Mouse (Mus musculus): ENCODE data around the gene Tmcc3. TPM values are rescaled to one million over a fixed set of nuclear protein-coding genes. Genes with fewer than 3 reads are reported as not detected.

The Tmcc3 gene
- total and polyA plus RNA-seq, 3 experiments, result 15.3 to 35.1 (median 29.8) TPM

GRCm38 (mm10) chr10:94620561-94620960 is 308.8 kb downstream of the Tmcc3 start:
- WGBS, result 68% methylated on average over 6 of the region's 6 CpGs
- no peak for DNase-seq
- Histone ChIP-seq H3K27ac (no peak overlapping the region), H3K9ac (ENCODE audit: low read depth, low read length) (no peak overlapping the region), H3K4me3 (no peak overlapping the region), H3K79me2 (replicated peaks; ENCODE audit: control insufficient read depth, insufficient read depth, low read length) (no peaks in the 10 kb centered on the region), H3K4me1 (ENCODE audit: control insufficient read depth, insufficient read depth, low read length) (no peaks in the 10 kb centered on the region), H3K27me3 (ENCODE audit: control insufficient read depth, insufficient read depth, low read length) (no peaks in the 10 kb centered on the region; the same call in 1 of the 2 replicates), H3K36me3 (ENCODE audit: control insufficient read depth, insufficient read depth, low read length) (no peaks in the 10 kb centered on the region)
- TF ChIP-seq POLR2A (IDR thresholded peaks at IDR 0.05; ENCODE audit: insufficient read depth, low read depth, low read length), result no peak
- TF ChIP-seq EP300 (IDR thresholded peaks at IDR 0.05; ENCODE audit: insufficient read depth, low read depth, low read length), result no peak
- TF ChIP-seq CTCF (IDR thresholded peaks at IDR 0.05), result no peak
- intact Hi-C loops (cut with DNase I), result loop anchor here (5.0 to 10.0 kb wide), 3 partner anchors 152 to 857 kb away; no protein-coding TSS in a partner anchor

GRCm38 (mm10) chr10:94621420-94622225 is 309.9 kb downstream of the Tmcc3 start:
- intact Hi-C loops (cut with DNase I), result loop anchor here (2.0 to 10.0 kb wide), 4 partner anchors 151 to 856 kb away; no protein-coding TSS in a partner anchor
- no peaks in the 10 kb centered on the region for H3K4me1 ChIP-seq (ENCODE audit: control insufficient read depth, insufficient read depth, low read length)
- 22% methylated on average over 13 of the region's 13 CpGs for WGBS
- H3K27me3 ChIP-seq (ENCODE audit: control insufficient read depth, insufficient read depth, low read length), result no peaks in the 10 kb centered on the region; the same call in 1 of the 2 replicates
- H3K4me3 ChIP-seq, result no peak overlapping the region
- TF ChIP-seq CTCF (IDR thresholded peaks at IDR 0.05) (no peak), POLR2A (IDR thresholded peaks at IDR 0.05; ENCODE audit: insufficient read depth, low read depth, low read length) (no peak), EP300 (IDR thresholded peaks at IDR 0.05; ENCODE audit: insufficient read depth, low read depth, low read length) (no peak)
- H3K79me2 ChIP-seq (replicated peaks; ENCODE audit: control insufficient read depth, insufficient read depth, low read length), result no peaks in the 10 kb centered on the region
- DNase-seq, result no peak
- H3K27ac ChIP-seq, result no peak overlapping the region
- H3K9ac ChIP-seq (ENCODE audit: low read depth, low read length), result no peak overlapping the region
- H3K36me3 ChIP-seq (ENCODE audit: control insufficient read depth, insufficient read depth, low read length), result no peaks in the 10 kb centered on the region

DNA sequence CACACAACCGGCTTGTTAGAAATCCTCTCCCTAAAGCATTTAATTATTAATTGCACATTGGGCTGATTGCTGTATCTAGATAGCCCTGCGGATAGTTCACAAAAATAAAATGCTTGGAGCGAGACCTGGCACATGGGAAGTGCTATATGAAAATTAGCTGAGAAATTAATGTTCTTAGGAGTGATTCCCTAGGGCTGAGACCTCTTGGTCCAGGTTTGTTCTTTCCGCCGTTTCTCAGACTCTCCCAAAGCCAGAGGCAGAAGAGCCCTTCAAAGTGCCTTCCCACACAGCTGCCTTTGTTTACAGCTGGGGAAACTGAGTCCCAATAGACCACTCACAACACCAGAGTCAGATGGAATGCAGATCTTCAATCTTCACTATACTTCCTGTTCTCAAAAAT is 310.5 kb downstream of the Tmcc3 start:
- Histone ChIP-seq H3K27me3 (ENCODE audit: control insufficient read depth, insufficient read depth, low read length) (no peaks in the 10 kb centered on the region; the same call in 1 of the 2 replicates), H3K4me1 (ENCODE audit: control insufficient read depth, insufficient read depth, low read length) (no peaks in the 10 kb centered on the region), H3K9ac (ENCODE audit: low read depth, low read length) (no peak overlapping the region), H3K27ac (no peak overlapping the region), H3K36me3 (ENCODE audit: control insufficient read depth, insufficient read depth, low read length) (no peaks in the 10 kb centered on the region), H3K79me2 (replicated peaks; ENCODE audit: control insufficient read depth, insufficient read depth, low read length) (no peaks in the 10 kb centered on the region), H3K4me3 (no peak overlapping the region)
- no peak for TF ChIP-seq POLR2A (IDR thresholded peaks at IDR 0.05; ENCODE audit: insufficient read depth, low read depth, low read length)
- no peak for TF ChIP-seq EP300 (IDR thresholded peaks at IDR 0.05; ENCODE audit: insufficient read depth, low read depth, low read length)
- TF ChIP-seq CTCF (IDR thresholded peaks at IDR 0.05), result no peak
- intact Hi-C loops (cut with DNase I), result loop anchor here (2.0 to 10.0 kb wide), 4 partner anchors 150 to 855 kb away; no protein-coding TSS in a partner anchor
- no peak for DNase-seq
- WGBS, result 71% methylated on average over 5 of the region's 5 CpGs

GRCm38 (mm10) chr10:94622828-94623227 is 311.1 kb downstream of the Tmcc3 start:
- intact Hi-C loops (cut with DNase I), result loop anchor here (1.0 to 10.0 kb wide), 5 partner anchors 149 to 854 kb away; no protein-coding TSS in a partner anchor
- WGBS, result 58% methylated on average over 9 of the region's 9 CpGs
- Histone ChIP-seq H3K27ac (no peak overlapping the region), H3K79me2 (replicated peaks; ENCODE audit: control insufficient read depth, insufficient read depth, low read length) (no peaks in the 10 kb centered on the region), H3K4me3 (no peak overlapping the region), H3K27me3 (ENCODE audit: control insufficient read depth, insufficient read depth, low read length) (no peaks in the 10 kb centered on the region; the same call in 1 of the 2 replicates), H3K4me1 (ENCODE audit: control insufficient read depth, insufficient read depth, low read length) (no peaks in the 10 kb centered on the region), H3K9ac (ENCODE audit: low read depth, low read length) (no peak overlapping the region), H3K36me3 (ENCODE audit: control insufficient read depth, insufficient read depth, low read length) (no peaks in the 10 kb centered on the region)
- TF ChIP-seq EP300 (IDR thresholded peaks at IDR 0.05; ENCODE audit: insufficient read depth, low read depth, low read length) (no peak), CTCF (IDR thresholded peaks at IDR 0.05) (no peak)
- DNase-seq, result no peak

DNA sequence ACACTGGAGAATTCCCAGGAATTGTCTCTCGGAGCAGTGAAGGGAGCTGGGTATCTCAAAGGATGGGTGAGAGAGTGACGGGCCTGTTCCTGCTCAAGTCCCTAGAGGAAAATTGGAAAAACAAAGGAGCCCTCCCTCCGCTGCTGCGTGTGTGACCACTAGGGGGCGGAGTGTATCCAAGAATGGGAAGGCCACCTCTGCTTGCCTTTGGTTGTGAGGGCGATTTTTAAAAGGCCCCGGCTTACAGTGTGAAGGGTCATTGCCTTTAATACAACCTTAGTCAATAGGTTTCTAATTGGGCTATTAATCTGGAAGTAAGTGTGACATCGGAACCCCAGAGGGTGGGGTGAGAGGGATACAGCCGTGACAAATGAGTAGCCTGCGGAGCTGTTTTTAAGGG is 311.9 kb downstream of the Tmcc3 start:
- 15% methylated on average over 10 of the region's 10 CpGs for WGBS
- no peak overlapping the region for H3K27ac ChIP-seq
- H3K9ac ChIP-seq (ENCODE audit: low read depth, low read length), result no peak overlapping the region
- DNase-seq, result peak; percentile 75 to 84
- H3K4me3 ChIP-seq, result no peak overlapping the region
- H3K4me1 ChIP-seq (ENCODE audit: control insufficient read depth, insufficient read depth, low read length), result no peaks in the 10 kb centered on the region
- H3K79me2 ChIP-seq (replicated peaks; ENCODE audit: control insufficient read depth, insufficient read depth, low read length), result no peaks in the 10 kb centered on the region
- no peaks in the 10 kb centered on the region; the same call in 1 of the 2 replicates for H3K27me3 ChIP-seq (ENCODE audit: control insufficient read depth, insufficient read depth, low read length)
- no peaks in the 10 kb centered on the region for H3K36me3 ChIP-seq (ENCODE audit: control insufficient read depth, insufficient read depth, low read length)
- intact Hi-C loops (cut with DNase I), result loop anchor here (1.0 to 10.0 kb wide), 5 partner anchors 149 to 854 kb away; no protein-coding TSS in a partner anchor
- TF ChIP-seq CTCF (IDR thresholded peaks at IDR 0.05) (no peak; the same call in 1 of the 2 replicates), EP300 (IDR thresholded peaks at IDR 0.05; ENCODE audit: insufficient read depth, low read depth, low read length) (peak; percentile 75; the same call in 1 of the 2 replicates), POLR2A (IDR thresholded peaks at IDR 0.05; ENCODE audit: insufficient read depth, low read depth, low read length) (no peak)

DNA sequence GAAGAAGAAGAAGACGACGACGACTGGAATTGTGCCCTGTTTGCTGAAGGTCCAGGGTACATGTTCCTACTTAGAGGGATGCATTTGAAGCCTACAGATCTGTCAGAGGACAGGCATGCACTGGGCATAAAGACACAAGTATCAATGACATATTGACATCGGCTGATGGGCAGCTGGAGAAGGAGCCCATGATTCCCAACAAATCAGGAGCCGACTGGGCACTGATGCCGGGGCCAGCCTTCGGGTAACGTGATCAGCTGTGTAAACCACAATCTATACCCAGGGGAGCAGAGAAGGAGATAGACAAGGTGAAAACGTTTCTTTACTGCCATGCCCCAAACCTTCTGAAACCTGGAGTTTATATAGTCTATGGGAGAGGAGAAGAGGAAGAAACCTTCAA is 313.3 kb downstream of the Tmcc3 start:
- Histone ChIP-seq H3K9ac (ENCODE audit: low read depth, low read length) (no peak overlapping the region), H3K4me1 (ENCODE audit: control insufficient read depth, insufficient read depth, low read length) (no peaks in the 10 kb centered on the region), H3K27me3 (ENCODE audit: control insufficient read depth, insufficient read depth, low read length) (no peaks in the 10 kb centered on the region; the same call in 1 of the 2 replicates), H3K79me2 (replicated peaks; ENCODE audit: control insufficient read depth, insufficient read depth, low read length) (no peaks in the 10 kb centered on the region), H3K4me3 (no peak overlapping the region), H3K27ac (no peak overlapping the region), H3K36me3 (ENCODE audit: control insufficient read depth, insufficient read depth, low read length) (no peaks in the 10 kb centered on the region)
- no peak for TF ChIP-seq EP300 (IDR thresholded peaks at IDR 0.05; ENCODE audit: insufficient read depth, low read depth, low read length)
- TF ChIP-seq POLR2A (IDR thresholded peaks at IDR 0.05; ENCODE audit: insufficient read depth, low read depth, low read length), result no peak
- no peak for TF ChIP-seq CTCF (IDR thresholded peaks at IDR 0.05)
- DNase-seq, result no peak
- 85% methylated on average over 9 of the region's 9 CpGs for WGBS
- intact Hi-C loops (cut with DNase I), result loop anchor here (10.0 kb wide), 1 partner anchor 180 kb away; no protein-coding TSS in a partner anchor
